Mouse (Mus musculus) ovary, adult 18-20 months (tissue): ENCODE data around the gene Gm2663.
"Not testable (repeated sequence)": the region's sequence is repeated elsewhere in the genome, so short reads cannot be mapped to it uniquely, and the experiment has no call there.

Experiments
- DNase-seq: peaks from one replicate; pipeline ENCODE4 v3.0.0; 2022; ENCODE audit warnings: low spot score, mixed read lengths

Gene Gm2663

DNA sequence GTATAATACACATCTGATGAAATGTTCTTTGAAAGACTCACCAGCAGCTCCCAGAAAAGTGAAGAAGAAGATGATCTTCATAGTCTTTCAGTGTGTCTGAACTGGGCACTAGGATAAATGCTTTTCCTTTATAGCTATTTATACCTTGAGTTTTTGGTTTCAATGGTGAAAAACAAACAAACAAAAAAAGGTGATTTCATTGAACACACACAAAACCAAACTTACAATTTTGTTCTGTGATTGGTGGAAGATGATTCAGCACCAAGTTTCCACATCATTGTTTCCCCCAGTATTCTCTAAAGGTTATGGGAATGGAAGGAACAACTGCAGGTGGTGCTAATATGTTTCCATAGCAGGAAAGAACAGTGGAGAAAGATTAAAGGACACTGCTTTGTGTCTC is at the start of gene Gm2663:
Gene Gm2663 (minus strand): TSS at position 101 of the 400 bp plus-strand sequence.
- DNase-seq = not testable (repeated sequence)

DNA sequence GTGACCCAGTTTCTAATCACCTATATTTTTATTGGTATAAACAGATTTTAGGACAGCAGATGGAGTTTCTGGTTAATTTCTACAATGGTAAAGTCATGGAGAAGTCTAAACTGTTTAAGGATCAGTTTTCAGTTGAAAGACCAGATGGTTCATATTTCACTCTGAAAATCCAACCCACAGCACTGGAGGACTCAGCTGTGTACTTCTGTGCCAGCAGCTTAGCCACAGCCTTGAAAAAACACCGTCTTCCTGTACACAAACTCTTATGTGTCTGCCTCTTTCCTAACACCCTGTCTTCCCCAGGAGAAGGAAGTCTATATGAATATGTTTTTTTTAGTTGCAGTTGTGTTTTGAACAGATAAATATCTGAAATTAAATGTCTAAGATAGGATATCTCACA is 49.3 kb upstream of the Gm2663 start:
- no peak for DNase-seq

DNA sequence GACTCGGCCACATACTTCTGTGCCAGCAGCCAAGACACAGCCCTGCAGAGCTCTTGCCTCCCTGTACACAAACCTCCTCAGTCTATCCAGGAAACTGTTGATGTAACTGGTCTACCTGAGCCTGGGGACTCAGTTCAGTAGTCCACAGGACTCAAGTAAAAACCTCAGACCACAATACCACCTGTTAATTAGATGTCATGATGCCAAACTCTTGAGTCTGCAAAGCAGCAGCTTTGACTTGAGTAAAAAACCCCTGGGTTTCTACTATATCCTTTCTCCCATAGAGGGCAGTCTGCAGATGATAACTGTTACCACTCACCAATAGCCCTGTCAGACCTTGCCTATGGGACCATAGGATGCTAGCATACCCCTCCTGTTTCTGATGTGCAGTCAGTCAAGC is 48.7 kb upstream of the Gm2663 start:
- no peak for DNase-seq

DNA sequence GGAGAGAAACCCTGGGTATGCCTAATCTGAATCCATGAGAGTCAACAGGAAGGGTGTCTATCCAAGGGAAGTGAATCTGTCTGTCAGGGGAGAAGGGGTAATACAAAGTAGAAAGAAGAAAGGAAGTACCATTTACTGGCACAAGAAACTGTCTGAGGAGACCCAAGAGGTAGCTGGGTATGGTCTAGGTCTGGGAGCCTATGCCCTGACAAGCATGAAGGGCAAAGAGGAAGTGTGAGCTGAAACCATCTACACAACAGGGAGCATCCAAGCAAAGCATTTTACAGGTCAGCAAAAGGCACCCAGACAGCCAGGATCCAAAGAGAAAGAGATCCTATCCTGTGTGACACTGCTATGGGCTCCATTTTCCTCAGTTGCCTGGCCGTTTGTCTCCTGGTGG is 47.9 kb upstream of the Gm2663 start:
- DNase-seq = no peak

DNA sequence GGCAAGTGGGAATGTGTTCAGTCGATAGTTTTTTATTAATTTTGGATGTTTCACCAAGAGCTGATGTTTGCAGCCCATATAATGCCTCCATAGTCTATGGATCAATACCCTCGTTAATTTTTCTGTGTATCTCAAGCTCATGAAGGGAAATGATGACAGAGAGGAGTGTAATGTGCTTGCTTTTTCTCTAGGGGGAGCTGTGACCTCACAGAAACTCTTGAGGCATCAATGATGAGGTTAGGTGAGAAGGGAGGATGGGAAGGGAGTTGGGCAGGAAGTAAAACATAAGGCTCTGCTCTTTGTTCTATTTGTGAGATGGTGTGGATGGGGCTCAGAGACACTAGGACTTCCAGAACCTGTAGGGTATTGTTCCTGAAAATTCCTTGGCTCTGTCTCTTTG is 47.3 kb upstream of the Gm2663 start:
- DNase-seq = no peak

DNA sequence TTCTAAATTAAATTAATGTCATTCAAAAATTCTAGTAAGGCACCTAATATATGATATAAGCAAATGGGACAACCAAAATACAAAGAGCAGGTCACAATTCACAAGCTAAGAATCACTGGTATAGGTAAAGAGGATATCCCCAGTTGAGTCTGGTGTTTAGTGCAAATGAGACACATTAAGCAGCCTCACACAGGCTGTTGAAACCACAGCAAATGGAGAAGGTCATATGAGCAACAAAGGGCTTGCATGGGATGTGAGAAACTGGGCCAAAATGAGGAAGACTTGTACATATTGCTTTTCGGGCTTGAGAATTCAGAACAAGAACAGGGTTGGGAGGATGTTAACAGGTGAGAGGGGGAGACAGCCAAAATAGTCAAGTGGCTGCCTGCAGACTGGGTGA is 45.5 kb upstream of the Gm2663 start:
- no peak for DNase-seq

DNA sequence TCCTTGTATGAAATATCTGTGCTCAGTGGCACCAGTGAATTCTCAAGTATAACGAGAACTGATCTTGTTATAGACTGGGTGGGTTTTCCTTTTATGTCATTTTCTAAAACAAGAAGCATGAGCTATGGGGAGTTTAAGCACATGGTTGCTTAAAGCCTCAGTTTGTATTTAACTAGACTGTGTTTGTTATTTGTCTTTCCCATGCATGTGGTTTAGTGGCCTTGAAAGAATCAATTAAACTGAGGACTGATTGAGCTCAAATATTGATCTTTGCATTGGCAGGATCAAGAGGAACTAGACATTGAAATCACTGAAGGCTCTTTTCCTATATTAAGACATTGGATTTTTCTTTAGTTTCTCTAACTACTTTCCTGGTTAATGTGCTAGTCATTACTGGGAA is 45.0 kb upstream of the Gm2663 start:
- DNase-seq = no peak

DNA sequence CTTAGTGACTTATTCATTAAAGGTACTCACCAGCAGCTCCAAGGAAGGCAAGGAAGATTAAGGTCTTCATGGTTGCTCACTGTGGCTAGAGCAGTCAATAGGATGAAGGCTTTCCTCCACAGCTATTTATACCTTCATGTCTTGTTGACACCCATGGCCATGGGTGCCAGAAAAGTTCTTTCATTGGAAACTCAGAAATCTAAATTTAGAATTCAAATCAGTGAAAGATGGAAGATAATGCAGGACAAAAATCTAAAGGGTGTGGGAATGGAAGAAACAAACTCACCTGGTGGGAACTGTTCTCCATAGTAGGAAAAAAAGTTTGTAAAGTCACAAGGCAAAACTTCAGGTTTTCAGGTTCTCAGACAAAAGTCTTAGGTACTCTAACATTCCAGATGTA is 36.1 kb upstream of the Gm2663 start, which contains the start of gene 2210010C04Rik:
Gene 2210010C04Rik (minus strand): TSS at position 101 of the 400 bp plus-strand sequence.
- no peak for DNase-seq

DNA sequence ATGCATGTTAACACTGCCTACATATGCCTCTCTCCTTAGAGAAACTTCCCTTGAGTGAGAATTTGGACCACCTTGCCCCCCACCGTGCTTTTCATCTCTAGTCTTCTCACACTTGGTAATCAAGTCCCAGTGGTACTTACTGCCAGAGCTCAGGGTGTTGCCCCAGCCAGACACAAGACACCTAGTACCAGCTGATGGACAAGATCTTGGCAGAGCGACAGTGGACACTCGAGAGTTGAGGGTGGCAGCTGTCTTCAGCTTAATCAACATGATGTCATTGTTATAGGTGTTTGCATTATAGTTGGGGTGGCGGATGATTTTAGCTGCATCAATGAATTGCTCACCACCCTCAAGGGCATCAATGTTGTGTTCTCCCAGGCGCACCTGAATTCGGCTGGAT is 33.5 kb upstream of the Gm2663 start:
- DNase-seq = no peak

DNA sequence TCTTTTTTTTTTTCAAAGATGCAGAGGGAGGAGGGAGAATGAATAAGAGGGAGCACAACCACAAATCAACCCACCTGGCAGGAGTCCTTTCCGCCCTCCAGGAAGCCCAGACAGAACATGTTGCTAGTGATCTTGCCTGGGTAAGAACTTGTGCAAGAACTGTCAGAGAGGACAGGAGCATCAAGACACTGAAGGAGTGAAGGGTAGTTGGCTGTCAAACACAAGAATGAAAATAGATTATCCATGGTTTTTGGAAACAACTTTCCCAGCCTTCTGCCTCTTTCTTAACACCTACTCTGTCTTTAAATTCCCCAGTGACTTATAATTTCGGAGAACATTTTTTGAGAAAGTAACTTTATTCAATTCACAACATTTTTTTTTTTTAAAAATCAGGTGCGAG is 33.0 kb upstream of the Gm2663 start:
- no peak for DNase-seq

DNA sequence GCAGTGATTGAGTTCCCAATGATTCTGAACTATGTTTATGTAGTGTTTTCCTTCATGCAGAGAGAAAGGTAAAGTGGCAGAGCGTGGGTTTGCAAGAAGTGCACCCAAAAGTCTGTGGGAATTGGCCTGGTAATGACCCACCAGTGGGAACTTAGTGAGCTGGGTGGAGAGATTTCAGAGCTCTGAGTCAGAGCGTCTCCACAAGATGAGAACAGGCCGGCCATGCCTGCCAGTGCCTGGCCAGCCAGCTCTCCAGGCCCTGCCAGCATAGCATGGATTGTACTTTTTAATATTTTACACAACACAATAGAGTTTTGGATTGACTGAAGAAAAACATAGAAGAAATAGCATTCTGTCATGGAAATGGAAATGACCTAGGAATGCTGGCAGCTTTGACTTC is 31.5 kb upstream of the Gm2663 start:
- no peak for DNase-seq

DNA sequence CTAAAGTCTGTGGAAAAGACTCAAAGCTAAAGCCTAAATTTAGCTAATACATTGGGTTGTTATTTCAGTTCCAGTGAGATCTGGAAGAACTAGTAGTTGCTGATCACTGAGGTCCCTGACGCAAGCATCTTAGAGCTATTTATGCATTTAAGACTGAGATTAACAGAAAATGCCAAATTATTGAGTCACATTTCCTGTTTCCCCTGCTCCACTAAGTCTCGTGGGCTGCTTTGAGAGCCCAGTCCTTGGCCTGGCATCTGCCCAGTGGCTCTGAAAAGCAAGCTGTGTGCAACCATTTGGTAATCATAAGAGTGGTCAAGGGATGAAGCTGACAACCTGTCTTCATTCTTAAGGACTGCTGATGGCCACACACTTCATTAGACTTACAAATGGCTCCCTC is 27.8 kb upstream of the Gm2663 start:
- DNase-seq = no peak

DNA sequence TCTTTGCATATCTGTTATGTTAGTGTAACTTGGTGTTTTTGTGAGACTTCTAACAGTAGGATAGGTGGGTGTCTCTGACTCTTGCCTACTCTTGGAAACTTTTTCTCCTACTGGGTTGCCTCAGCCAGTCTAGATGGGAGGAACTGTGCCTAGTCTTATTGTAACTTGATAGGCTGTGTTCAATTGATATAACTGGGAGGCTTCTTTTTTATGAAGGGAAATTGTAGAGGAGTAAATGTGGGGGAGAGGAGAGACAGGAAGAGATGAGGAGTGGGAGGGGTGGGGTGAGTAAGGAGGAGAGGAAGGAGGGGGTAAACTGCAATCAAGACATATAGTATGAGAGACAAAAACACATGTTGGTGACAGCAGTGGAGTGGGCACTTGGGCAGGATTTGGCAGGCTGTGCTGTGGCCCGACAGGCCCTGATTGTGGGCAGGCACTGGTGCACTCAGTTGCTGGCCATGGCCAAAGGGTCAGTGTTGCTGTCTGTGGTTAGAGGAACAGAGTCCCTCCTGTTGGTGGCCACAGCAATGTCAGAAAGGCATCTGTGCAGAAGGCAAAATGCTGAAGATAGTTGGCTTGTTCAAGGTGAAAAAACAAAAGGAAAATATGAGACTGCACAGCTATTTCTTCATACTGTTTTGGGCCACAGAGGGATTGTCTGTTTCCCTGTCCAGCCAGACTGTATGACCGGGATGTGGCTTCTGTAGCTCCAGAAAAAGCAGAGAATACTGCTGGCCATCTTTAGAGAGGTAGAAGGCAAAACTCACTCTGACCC is 26.8 kb upstream of the Gm2663 start:
- DNase-seq = no peak

DNA sequence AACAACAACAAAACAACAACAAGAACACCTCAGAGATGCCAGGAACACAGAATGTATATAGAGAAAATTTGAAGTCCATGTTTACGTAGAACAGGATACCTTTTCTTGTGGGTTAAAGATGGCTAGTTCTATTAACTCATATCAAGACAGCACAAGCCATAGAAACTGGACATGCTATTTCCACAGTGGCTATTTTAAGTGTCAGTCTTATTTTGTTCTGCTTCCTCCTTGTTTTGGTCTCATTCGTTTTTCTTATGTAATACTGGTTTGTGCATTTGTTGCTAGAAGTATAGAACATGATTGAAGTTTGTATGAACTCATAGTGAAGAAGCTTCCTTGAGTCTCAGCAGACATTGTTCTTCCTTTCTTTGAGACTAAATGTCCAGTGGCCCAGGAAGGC is 19.9 kb upstream of the Gm2663 start:
- DNase-seq = no peak

DNA sequence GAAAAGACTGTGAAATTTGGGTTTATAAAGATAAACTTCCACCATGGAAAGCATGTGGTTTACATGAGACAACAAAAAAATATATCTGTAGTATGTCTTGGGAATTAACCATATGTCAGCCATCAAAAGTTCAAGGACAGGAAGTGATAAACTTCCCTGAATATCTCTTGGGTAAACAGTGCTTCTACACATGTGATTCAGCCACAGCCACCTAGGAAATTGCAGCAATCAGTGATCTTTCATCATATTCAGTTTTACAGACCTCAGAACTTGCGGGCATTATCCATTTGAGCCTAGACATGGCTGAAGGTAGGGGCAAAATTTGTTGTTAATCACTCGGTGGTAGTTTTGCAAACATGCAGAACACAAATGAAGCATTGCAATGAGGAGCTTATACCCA is 19.4 kb upstream of the Gm2663 start:
- DNase-seq = no peak

DNA sequence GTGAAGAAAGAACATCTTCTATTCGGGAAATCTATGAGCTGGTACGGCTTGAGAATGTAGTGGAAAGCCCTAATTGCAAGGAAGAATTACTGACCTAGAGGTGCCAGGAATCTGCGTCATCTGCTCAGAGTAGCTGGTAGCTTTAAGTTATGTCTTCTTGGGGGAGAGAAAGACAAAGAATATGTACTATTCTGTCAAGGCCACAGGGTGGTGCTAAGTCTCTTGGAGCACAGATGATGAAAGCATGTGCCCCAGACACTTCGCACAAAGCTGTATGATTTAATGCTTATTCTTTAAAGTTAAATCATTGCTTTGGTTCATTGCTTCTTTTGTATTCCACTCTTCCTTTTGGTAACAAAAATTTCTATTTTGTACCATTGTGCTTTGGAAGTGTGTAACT is 15.8 kb upstream of the Gm2663 start:
- DNase-seq = no peak

DNA sequence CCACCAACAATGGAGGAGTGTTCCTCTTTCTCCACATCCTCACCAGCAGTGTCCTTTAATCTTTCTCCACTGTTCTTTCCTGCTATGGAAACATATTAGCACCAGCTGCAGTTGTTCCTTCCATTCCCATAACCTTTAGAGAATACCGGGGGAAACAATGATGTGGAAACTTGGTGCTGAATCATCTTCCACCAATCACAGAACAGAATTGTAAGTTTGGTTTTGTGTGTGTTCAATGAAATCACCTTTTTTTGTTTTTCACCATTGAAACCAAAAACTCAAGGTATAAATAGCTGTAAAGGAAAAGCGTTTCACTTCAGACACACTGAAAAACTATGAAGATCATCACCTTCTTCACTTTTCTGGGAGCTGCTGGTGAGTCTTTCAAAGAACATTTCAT is 34.8 kb downstream of the Gm2663 start, which contains the start of gene 1810009J06Rik:
Gene 1810009J06Rik (plus strand): TSS at position 301 of the 400 bp plus-strand sequence.
- DNase-seq = not testable (repeated sequence)

DNA sequence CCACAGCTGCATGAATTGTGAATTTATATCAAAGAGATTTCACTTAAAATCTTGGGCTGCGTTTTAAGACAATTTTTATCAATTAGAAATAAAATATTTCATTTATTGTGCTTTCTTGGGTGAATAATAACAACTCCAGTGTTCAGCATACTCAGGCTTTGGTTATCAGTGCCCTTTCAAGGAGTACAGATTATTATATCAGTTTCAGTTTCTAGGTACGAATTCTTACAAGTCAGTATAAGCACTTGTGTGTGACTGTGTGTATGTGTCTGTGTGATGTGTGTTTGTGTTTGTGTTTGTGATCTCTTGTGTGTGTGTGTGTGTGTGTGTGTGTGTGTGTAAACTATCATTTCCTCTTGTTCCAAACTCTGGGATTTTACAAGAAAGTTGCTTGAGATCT is 45.6 kb downstream of the Gm2663 start:
- no peak for DNase-seq

DNA sequence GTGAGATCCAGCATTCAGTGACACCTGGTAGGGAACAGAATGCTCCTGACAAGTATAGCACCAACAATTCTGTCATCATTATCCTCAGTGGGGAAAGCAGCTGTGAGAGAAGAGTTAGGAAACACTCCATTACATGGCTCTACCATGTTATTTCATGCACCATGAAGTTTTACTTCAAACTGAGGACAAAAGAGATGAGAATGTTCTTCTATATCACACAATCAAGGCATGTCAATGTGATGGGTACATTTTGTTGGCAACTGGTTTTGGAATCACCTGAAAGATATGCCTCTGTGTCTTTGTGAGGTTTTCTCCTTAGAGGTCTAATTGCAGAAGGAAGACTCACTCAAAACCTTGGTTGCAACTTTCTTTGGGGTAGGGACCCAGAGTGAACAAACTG is 47.5 kb downstream of the Gm2663 start, which contains the start of gene Gm4744:
Gene Gm4744 (minus strand): TSS at position 101 of the 400 bp plus-strand sequence.
- no peak for DNase-seq
